Mouse (Mus musculus): ENCODE data around the gene Ate1. TPM values are rescaled to one million over a fixed set of nuclear protein-coding genes. Genes with fewer than 3 reads are reported as not detected.

Gene Ate1
- polyA plus RNA-seq, 1 experiment: 37.1 TPM

DNA sequence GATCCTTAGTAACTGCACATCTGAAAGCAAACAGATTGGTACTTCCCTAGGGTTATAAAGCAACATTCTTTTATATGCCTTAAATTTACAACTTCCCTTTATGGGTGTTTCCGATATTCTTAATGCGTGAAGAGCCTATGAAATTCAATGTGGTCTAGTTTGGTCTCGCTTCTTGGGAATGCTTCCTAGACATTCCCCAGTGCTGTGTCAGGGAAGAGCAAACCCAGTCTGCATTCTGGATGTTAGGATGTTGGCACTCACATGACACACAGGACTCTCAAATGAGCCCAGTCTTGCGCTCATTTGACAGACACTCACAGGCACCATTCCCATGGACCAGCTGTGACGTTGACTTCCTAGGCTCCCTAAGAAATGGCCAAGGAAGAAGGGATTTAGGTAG lies 140.3 kb downstream of the Ate1 start:
- Histone ChIP-seq H3K27ac (ENCODE audit: insufficient read depth, low read length) (no peak overlapping the region), H3K4me1 (ENCODE audit: control insufficient read depth, insufficient read depth, low read length) (no peaks in the 10 kb centered on the region), H3K9ac (ENCODE audit: low read depth, poor library complexity, severe bottlenecking) (no peak overlapping the region), H3K36me3 (ENCODE audit: control insufficient read depth, insufficient read depth, low read length, poor library complexity, severe bottlenecking) (no peaks in the 10 kb centered on the region), H3K9me3 (replicated peaks; ENCODE audit: control insufficient read depth, insufficient read depth, low read length, poor library complexity, severe bottlenecking) (no peaks in the 10 kb centered on the region), H3K4me3 (ENCODE audit: low read depth, low read length) (no peak overlapping the region), H3K27me3 (ENCODE audit: control insufficient read depth, insufficient read depth, low read length, poor library complexity, severe bottlenecking) (no peaks in the 10 kb centered on the region)
- TF ChIP-seq CTCF (IDR thresholded peaks at IDR 0.05; ENCODE audit: low read depth, low read length) (no peak), EP300 (IDR thresholded peaks at IDR 0.05; ENCODE audit: insufficient read depth, low read depth, low read length) (no peak), POLR2A (IDR thresholded peaks at IDR 0.05; ENCODE audit: insufficient read depth, low read length) (no peak)

GRCm38 (mm10) chr7:130378308-130378707 lies 141.9 kb downstream of the Ate1 start:
- TF ChIP-seq POLR2A (IDR thresholded peaks at IDR 0.05; ENCODE audit: insufficient read depth, low read length): no peak
- no peak for TF ChIP-seq CTCF (IDR thresholded peaks at IDR 0.05; ENCODE audit: low read depth, low read length)
- no peak for TF ChIP-seq EP300 (IDR thresholded peaks at IDR 0.05; ENCODE audit: insufficient read depth, low read depth, low read length)
- H3K9ac ChIP-seq (ENCODE audit: low read depth, poor library complexity, severe bottlenecking): no peak overlapping the region
- no peaks in the 10 kb centered on the region for H3K9me3 ChIP-seq (replicated peaks; ENCODE audit: control insufficient read depth, insufficient read depth, low read length, poor library complexity, severe bottlenecking)
- H3K36me3 ChIP-seq (ENCODE audit: control insufficient read depth, insufficient read depth, low read length, poor library complexity, severe bottlenecking): no peaks in the 10 kb centered on the region
- no peaks in the 10 kb centered on the region for H3K4me1 ChIP-seq (ENCODE audit: control insufficient read depth, insufficient read depth, low read length)
- H3K27me3 ChIP-seq (ENCODE audit: control insufficient read depth, insufficient read depth, low read length, poor library complexity, severe bottlenecking): no peaks in the 10 kb centered on the region
- no peak overlapping the region for H3K4me3 ChIP-seq (ENCODE audit: low read depth, low read length)
- H3K27ac ChIP-seq (ENCODE audit: insufficient read depth, low read length): no peak overlapping the region

DNA sequence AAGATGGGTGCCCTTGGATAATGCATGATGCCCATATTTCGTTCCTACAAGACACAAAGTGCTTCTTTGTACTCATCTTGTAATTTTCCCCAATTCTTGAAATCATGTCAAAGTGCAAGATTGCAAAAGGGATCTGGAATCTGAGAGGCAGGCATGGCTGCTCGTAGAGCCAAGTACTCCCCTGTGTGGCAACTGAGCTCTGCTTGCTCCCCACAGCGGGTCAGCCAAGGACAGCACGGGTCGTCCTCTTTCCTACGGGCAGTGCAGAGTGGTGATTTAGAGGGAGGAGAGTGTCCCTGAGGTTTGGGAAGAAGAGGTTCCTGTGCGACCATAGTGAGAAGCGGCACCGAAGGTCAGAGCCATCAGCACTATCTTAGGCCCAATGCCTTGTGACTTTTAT lies 145.9 kb downstream of the Ate1 start:
- H3K9ac ChIP-seq (ENCODE audit: low read depth, poor library complexity, severe bottlenecking): no peak overlapping the region
- TF ChIP-seq EP300 (IDR thresholded peaks at IDR 0.05; ENCODE audit: insufficient read depth, low read depth, low read length) (no peak), CTCF (IDR thresholded peaks at IDR 0.05; ENCODE audit: low read depth, low read length) (no peak), POLR2A (IDR thresholded peaks at IDR 0.05; ENCODE audit: insufficient read depth, low read length) (no peak)

DNA sequence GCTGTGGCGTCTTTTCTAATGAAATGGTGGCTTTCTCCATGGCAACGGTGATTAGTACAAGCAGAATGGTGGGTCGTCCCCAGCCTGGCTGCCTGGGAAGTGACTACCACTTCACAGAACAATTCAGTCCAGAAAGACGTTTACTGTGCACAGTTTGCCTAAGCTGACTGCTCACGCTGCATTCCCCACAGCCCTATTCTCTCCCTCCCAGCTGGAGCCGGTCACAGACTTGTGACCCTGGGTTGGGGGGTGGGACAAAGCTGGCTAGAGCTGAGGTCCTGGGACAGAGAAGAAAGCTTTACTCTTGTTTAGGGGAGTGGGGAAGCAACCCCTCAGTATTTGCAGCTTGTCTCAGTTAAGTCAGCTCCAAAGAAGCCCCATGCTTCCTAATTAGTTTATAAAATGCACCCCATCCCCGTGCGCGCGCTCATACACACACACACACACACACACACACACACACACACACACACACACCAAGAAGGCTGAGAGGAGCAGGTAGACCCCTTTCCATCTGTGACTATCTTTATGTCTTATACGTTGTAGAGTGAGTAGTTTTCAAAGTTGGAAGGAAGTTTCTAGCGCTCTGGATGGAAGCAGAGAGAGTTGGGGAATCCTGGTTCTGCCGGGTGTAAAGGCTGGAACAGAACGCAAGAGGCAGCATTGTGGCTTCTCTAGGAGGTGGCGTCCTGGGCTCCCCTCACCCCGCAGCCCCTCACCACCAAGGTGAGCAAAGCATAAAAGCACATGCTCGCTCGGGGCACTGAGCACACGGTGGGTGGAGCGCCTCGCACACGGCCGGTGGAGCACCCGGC lies 151.1 kb downstream of the Ate1 start:
- Histone ChIP-seq H3K27me3 (ENCODE audit: control insufficient read depth, insufficient read depth, low read length, poor library complexity, severe bottlenecking) (no peaks in the 10 kb centered on the region), H3K27ac (ENCODE audit: insufficient read depth, low read length) (no peak overlapping the region)

More for the DNA sequence above, 145.9 kb downstream of the Ate1 start:
- H3K9me3 ChIP-seq (replicated peaks; ENCODE audit: control insufficient read depth, insufficient read depth, low read length, poor library complexity, severe bottlenecking): no peaks in the 10 kb centered on the region
- no peaks in the 10 kb centered on the region for H3K36me3 ChIP-seq (ENCODE audit: control insufficient read depth, insufficient read depth, low read length, poor library complexity, severe bottlenecking)
- no peaks in the 10 kb centered on the region for H3K4me1 ChIP-seq (ENCODE audit: control insufficient read depth, insufficient read depth, low read length)
- no peak overlapping the region for H3K27ac ChIP-seq (ENCODE audit: insufficient read depth, low read length)
- no peak overlapping the region for H3K4me3 ChIP-seq (ENCODE audit: low read depth, low read length)
- no peaks in the 10 kb centered on the region for H3K27me3 ChIP-seq (ENCODE audit: control insufficient read depth, insufficient read depth, low read length, poor library complexity, severe bottlenecking)

GRCm38 (mm10) chr7:130368036-130368826 lies 151.9 kb downstream of the Ate1 start:
- no peaks in the 10 kb centered on the region for H3K4me1 ChIP-seq (ENCODE audit: control insufficient read depth, insufficient read depth, low read length)

More for the DNA sequence above, 151.1 kb downstream of the Ate1 start:
- no peaks in the 10 kb centered on the region for H3K36me3 ChIP-seq (ENCODE audit: control insufficient read depth, insufficient read depth, low read length, poor library complexity, severe bottlenecking)
- no peaks in the 10 kb centered on the region for H3K9me3 ChIP-seq (replicated peaks; ENCODE audit: control insufficient read depth, insufficient read depth, low read length, poor library complexity, severe bottlenecking)
- TF ChIP-seq CTCF (IDR thresholded peaks at IDR 0.05; ENCODE audit: low read depth, low read length): no peak
- no peak for TF ChIP-seq EP300 (IDR thresholded peaks at IDR 0.05; ENCODE audit: insufficient read depth, low read depth, low read length)
- no peak for TF ChIP-seq POLR2A (IDR thresholded peaks at IDR 0.05; ENCODE audit: insufficient read depth, low read length)
- H3K4me3 ChIP-seq (ENCODE audit: low read depth, low read length): no peak overlapping the region
- no peak overlapping the region for H3K9ac ChIP-seq (ENCODE audit: low read depth, poor library complexity, severe bottlenecking)
- no peaks in the 10 kb centered on the region for H3K4me1 ChIP-seq (ENCODE audit: control insufficient read depth, insufficient read depth, low read length)

More at GRCm38 (mm10) chr7:130368036-130368826, 151.9 kb downstream of the Ate1 start:
- Histone ChIP-seq H3K9me3 (replicated peaks; ENCODE audit: control insufficient read depth, insufficient read depth, low read length, poor library complexity, severe bottlenecking) (no peaks in the 10 kb centered on the region), H3K27ac (ENCODE audit: insufficient read depth, low read length) (no peak overlapping the region), H3K36me3 (ENCODE audit: control insufficient read depth, insufficient read depth, low read length, poor library complexity, severe bottlenecking) (no peaks in the 10 kb centered on the region), H3K27me3 (ENCODE audit: control insufficient read depth, insufficient read depth, low read length, poor library complexity, severe bottlenecking) (no peaks in the 10 kb centered on the region), H3K9ac (ENCODE audit: low read depth, poor library complexity, severe bottlenecking) (no peak overlapping the region), H3K4me3 (ENCODE audit: low read depth, low read length) (no peak overlapping the region)
- TF ChIP-seq POLR2A (IDR thresholded peaks at IDR 0.05; ENCODE audit: insufficient read depth, low read length) (no peak), EP300 (IDR thresholded peaks at IDR 0.05; ENCODE audit: insufficient read depth, low read depth, low read length) (no peak), CTCF (IDR thresholded peaks at IDR 0.05; ENCODE audit: low read depth, low read length) (no peak)
